Mouse (Mus musculus) gastrocnemius, postnatal 14 days (tissue): ENCODE data around the gene Smpd1. TPM values are rescaled to one million over a fixed set of nuclear protein-coding genes. Genes with fewer than 3 reads are reported as not detected.

Source experiments
- DNase-seq: peaks from one replicate; pipeline ENCODE4 v3.0.0; 2021; ENCODE audit warnings: mixed read lengths
- intact Hi-C: fragments of 180-260 bp; cut with DNase I; formaldehyde crosslinking; loops from one replicate; pipeline ENCODE4 v1.15.1; 2025; ENCODE audit warnings: low total_unique reads
- long read RNA-seq, 2 experiments: library from polyadenylated mRNA; stranded (forward); transcript quantifications; one replicate each; pipeline ENCODE4 v2.0.0; 2021
- total RNA-seq, 2 experiments: library from RNA; stranded (reverse); gene quantifications; 2 replicates each; pipeline ENCODE4 v1.2.3; 2021

Smpd1 gene
- total RNA-seq, result 10 to 100 TPM; 43.7 to 44.1 TPM
- long read RNA-seq, experiment 1, transcript Smpd1-201 (6 exons, 2,412 nt), result major isoform, 93 of 103 reads
- long read RNA-seq, experiment 1, partial matches to known transcripts, result 8 of 103 reads
- long read RNA-seq, experiment 1, other reads (novel, unspliced or antisense), result 2 of 103 reads
- long read RNA-seq, experiment 2, transcript Smpd1-201 (6 exons, 2,412 nt), result major isoform, 104 of 108 reads
- long read RNA-seq, experiment 2, partial matches to known transcripts, result 2 of 108 reads
- long read RNA-seq, experiment 2, other reads (novel, unspliced or antisense), result 2 of 108 reads

- DNase-seq, result peak; percentile 91
- intact Hi-C loops, result no loop called here
These were observed at the start of gene Smpd1 for GRCm38 (mm10) chr7:105554212-105554942. TSS of gene Smpd1 (plus strand) at chr7:105554360.

DNA sequence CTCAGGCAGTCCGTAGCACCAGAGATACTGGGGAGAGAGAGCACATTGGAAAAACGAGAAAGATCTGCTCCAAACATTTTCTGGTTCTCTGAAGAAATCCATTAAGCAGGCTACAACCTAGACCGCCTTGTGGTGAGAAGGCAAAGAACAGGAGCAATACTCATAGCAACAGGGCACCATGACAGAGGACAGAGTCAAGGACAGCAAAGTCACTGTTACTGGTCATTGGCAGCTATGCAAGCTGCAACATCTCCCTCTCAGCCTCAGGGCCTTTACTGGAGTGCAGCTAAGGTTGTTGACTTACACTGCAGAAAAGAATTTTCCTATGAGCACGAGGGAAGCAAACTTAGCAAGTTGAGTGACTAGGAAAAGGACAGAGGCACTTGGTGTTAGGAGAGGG is 46.9 kb upstream of the Smpd1 start:
- intact Hi-C loops, result no loop called here
- no peak for DNase-seq

DNA sequence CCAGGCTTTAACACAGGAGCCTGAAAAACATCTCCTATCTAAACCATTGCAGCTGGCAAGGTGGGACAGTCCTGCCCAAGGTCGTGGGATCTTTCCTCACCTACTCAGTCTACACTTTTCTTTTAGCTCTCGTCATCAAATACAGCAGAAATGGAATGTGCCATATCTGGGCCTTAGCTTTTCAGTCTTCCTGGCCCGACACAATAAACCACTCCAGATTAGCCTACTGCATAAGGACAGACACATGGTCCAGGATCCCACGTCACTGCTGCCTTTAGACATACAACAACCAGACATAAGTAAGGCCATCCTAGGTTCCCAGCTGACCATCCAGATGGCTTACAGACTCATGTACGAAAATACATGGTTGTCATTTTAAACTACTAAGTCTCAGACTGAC is 44.0 kb upstream of the Smpd1 start:
- intact Hi-C loops, result loop anchor here (10.0 kb wide), 1 partner anchor 335 kb away; no protein-coding TSS in a partner anchor
- DNase-seq, result no peak

GRCm38 (mm10) chr7:105513845-105514291 is 40.3 kb upstream of the Smpd1 start:
- intact Hi-C loops, result loop anchor here (10.0 kb wide), 1 partner anchor 339 kb away; no protein-coding TSS in a partner anchor
- no peak for DNase-seq

DNA sequence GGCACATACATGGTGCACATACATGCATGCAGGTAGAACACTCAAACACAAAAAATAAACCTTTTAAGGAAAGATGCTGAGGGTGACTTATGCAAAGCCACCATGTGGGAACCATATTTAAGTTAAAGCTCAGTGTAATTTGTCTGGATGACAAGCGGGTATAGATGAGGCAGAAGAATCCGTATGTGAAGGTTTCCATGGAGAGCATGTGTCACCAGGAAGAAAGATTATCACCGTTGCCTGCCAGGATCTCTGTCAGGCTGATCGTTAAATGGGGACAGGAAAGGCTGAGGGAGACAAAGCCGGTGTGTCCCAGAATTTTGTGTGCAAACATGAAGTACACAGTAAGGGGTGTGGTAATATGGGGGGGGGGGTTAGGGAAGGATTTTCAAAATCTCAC is 39.6 kb upstream of the Smpd1 start:
- intact Hi-C loops, result loop anchor here (10.0 kb wide), 1 partner anchor 340 kb away; no protein-coding TSS in a partner anchor
- no peak for DNase-seq

DNA sequence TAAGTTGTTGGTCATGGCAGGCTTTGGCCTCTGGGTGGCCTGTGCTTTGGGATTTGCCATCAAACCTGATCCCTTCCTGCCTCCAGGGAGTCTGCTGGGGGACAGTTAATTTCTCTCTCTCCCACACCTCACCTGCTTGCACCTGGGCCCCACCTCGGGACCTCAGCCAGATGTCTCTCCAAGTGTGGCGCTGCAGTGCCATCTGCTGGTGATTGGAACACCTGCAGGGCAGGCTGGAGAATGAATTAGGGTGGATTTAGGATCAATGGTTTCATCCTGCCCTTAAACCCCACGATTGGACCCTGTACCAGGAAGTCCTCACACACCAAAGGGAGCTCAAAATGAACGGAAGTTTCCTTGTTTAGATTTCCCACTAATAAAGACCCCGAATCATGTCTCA is 39.0 kb upstream of the Smpd1 start:
- peak; percentile 34 for DNase-seq
- intact Hi-C loops, result loop anchor here (10.0 kb wide), 1 partner anchor 340 kb away; no protein-coding TSS in a partner anchor

DNA sequence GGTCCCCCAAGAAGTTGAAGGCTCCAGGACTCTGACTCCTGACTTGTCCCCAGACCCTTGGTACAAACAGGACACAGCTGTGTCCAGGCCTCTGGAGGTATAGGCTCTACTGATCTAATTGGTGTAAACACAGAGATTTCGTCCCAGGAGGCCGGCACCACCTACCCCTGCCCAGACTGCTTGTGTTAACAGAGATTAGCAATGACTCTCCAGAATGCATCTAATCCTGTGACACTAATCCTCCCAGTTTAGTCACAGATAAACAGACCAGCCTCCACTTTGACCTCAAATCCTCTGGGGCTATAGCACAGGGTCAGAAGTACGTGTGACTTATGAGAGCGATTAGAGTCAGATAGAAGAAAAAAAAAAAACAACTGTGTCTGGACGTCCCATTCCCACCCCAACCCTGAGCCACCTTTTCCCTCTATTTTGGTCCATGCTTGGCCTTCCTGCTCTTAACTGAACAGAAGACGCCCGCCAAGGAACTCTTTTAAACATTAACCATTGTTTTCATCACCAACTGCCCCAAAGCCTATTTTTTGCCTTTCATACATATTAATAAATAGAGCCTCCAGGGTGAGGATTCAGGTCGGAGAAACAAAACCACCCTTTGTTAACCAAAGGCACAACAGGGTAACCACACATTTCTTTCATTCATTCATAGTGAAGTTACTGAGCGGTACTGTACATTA is 37.3 kb upstream of the Smpd1 start:
- intact Hi-C loops, result loop anchor here (2.0 to 10.0 kb wide), 2 partner anchors 108 to 342 kb away; no protein-coding TSS in a partner anchor
- no peak for DNase-seq

- no peak for DNase-seq
- intact Hi-C loops, result loop anchor here (10.0 kb wide), 1 partner anchor 345 kb away; no protein-coding TSS in a partner anchor
These were observed 34.8 kb upstream of the Smpd1 start for GRCm38 (mm10) chr7:105519336-105519735.

- DNase-seq, result no peak
- intact Hi-C loops, result loop anchor here (10.0 kb wide), 1 partner anchor 345 kb away; no protein-coding TSS in a partner anchor
These were observed 34.4 kb upstream of the Smpd1 start for GRCm38 (mm10) chr7:105519771-105520170.

DNA sequence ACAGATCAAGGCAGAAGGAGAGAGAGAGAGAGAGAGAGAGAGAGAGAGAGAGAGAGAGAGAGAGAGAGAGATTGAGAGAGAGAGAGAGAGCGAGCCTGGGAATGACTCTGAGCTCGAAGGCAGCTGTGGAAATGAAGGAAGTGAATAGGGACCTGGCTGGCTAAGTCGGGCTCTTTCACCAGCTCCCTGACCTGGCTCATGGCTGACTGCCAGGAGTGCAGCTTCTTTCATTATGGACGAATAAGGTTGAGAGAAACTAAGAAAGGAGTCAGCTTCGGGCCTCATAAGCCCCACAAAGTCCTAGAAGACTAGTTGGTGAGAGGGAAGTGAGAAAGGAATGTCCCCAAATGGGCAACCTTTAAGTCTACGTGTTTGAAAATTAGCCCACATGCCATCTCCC is 34.0 kb upstream of the Smpd1 start:
- no peak for DNase-seq
- intact Hi-C loops, result no loop called here

DNA sequence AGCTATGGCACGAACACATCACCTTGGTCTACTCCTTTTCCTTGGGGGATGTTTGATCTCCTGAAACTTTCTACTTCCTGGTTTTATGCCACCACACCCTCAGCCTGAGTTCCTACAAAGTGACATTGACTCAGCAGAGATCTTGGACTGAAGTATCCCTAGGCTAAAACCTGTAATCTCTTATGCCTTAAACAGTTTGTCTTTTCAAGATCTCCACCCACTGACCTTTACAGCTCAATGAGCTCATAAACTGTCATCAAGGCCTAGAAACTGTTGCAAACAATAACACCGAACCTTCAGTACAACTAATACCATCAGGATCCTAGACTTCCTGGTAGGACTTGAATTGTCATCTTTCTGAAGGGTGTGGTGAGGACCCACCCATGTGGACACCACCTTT is 29.9 kb upstream of the Smpd1 start:
- intact Hi-C loops, result no loop called here
- DNase-seq, result no peak

DNA sequence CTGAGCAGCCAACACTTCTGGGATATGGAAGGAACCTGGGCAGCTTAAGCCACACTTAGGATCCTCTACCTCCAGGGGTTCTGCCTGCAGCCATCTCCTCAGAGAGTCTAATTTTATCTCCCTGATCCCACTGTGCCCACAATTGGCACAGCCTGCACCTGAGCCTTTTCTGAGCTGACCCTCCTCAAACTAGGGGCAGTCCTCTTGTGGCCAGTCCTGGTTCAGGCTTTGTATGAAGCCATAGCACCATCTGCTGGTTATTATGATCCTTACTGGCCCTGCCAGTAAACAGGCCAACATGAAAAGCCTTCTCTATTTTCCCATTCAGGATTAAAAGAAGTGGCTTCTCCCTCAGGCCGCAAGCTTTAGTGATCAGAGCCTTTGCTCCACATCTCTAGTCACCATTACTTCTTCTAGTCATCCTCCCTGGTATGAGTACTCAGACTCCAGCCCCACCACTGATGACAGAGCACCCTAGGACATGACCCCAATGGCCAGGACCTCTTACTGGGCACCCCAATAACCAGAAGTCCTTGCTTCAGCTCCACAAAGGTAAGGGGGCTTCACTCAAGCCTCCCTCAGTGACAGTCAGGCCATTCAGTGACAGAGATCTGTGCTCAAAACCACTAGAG is 26.7 kb upstream of the Smpd1 start:
- no peak for DNase-seq
- intact Hi-C loops, result no loop called here

GRCm38 (mm10) chr7:105528094-105528493 is 26.1 kb upstream of the Smpd1 start:
- DNase-seq, result no peak
- intact Hi-C loops, result no loop called here

GRCm38 (mm10) chr7:105534162-105534561 is 20.0 kb upstream of the Smpd1 start:
- DNase-seq, result no peak
- intact Hi-C loops, result no loop called here

DNA sequence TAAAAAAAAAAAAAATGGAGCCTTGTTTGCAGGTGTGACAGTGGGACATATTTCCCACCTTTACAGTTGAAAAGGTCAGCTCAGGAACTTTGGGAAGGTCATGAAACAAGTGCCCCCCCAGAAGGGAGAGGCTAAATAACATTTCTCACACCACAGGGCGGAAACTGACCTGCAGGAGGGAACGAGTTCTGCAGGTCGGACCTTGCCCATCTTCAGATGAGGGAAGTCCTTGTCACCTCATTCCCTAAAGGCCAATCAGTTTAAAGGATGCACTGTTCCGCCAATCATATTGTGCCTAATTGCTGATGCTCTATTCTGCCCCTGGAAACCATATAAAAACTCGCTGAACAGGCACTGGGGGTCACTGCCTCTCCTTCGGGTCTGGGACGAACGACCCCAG is 8.2 kb upstream of the Smpd1 start:
- no peak for DNase-seq
- intact Hi-C loops, result loop anchor here (10.0 kb wide), 1 partner anchor 269 kb away; the partner anchor contains the start of gene Mrpl17

- intact Hi-C loops, result loop anchor here (10.0 kb wide), 1 partner anchor 267 kb away; the partner anchor contains the start of gene Mrpl17
- no peak for DNase-seq
These were observed 6.2 kb upstream of the Smpd1 start for GRCm38 (mm10) chr7:105547970-105548369.

DNA sequence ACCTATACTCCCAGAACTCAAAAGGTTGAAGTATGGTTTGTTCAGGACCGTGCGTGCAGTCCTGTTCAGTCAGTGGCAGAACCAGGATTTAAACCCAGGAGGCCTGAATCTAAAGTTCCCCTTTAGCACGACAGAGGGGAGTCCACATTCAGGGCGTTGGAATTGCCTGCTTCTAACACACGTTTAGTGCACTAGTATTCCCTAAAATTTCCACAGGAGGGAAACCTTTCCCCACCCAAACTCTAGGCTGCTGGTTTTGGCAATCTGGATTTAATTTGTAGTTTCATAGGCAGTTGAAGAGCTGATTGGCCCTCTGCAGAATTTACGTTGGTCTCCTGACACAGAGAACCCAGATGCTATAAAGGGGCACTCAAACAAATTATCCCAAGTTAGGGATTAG is 5.1 kb upstream of the Smpd1 start:
- intact Hi-C loops, result loop anchor here (10.0 kb wide), 1 partner anchor 266 kb away; the partner anchor contains the start of gene Mrpl17
- DNase-seq, result no peak

DNA sequence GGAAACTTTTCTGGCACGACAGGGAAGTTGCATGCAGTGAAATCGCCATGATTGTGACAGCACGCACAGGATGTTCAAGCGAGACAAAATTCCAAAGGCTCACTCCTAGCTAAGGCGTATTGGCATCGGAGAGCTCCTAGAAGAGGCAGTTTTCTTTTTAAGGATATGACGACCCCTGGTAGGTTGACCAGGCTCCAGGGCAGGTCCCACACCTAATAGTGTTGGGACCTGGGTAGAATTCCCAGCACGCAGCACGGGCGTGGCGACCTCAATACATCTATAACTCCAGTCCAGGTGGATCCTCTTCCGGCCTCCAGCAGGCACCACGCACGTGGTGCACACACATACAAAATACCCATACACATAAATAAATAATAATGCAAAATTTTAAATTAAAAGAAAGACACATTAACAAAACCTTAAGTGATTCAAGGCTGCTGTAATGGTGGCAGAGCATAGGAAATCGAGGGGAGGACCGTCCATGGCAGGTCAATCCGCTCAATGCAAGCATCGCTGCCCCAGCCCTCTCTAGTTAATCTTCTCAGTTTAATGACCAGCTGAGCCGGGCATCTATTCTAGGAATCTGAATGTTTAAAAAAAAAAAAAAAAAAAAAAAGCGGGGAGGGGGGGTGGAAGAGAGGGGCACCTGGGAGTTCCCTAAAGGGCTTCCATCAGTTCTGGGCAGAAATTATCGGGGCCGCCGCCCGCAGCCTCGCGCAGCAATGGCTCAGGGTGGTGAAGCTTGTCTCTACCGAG is 526 bp upstream of the Smpd1 start:
- intact Hi-C loops, result no loop called here
- DNase-seq, result no peak

GRCm38 (mm10) chr7:105555571-105555970 is 1.4 kb downstream of the Smpd1 start:
- intact Hi-C loops, result no loop called here

More at GRCm38 (mm10) chr7:105555571-105555970, 1.4 kb downstream of the Smpd1 start:
- no peak for DNase-seq
